Mouse (Mus musculus) gastrocnemius, postnatal 14 days (tissue): ENCODE results near the gene Tbx1. TPM values are rescaled to one million over a fixed set of nuclear protein-coding genes. Genes with fewer than 3 reads are reported as not detected.

Source experiments
- DNase-seq: peaks from one replicate; pipeline ENCODE4 v3.0.0; 2021; ENCODE audit warnings: mixed read lengths
- intact Hi-C: fragments of 180-260 bp; cut with DNase I; formaldehyde crosslinking; loops from one replicate; pipeline ENCODE4 v1.15.1; 2025; ENCODE audit warnings: low total_unique reads
- total RNA-seq, 2 experiments: library from RNA; stranded (reverse); gene quantifications; 2 replicates each; pipeline ENCODE4 v1.2.3; 2021

Gene Tbx1
- total RNA-seq, 2 experiments from 2014 or later, result 0.78 to 3.1 TPM

DNA sequence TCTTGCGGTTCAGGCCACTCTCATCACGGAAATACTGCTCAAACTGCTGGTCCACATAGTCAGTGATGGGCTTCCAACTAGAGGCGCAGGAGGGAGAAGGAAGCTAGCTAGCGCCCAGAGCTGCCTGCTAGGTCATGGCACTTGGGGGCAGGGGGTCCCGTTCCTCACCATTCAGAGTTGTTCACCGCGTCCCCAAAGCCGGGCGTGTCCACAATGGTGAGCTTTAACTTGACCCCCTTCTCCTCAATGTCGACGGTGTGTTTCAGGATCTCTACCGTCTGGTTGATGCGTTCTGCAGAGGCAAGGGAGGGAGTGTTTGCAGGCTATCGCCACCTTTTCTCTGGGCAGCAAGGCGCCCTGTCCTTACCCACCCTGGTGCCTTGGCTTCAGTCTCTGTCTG is 34.2 kb upstream of the Tbx1 start:
- intact Hi-C loops, result loop anchor here (5.0 kb wide), 1 partner anchor 173 kb away; no protein-coding TSS in a partner anchor
- DNase-seq, result no peak

DNA sequence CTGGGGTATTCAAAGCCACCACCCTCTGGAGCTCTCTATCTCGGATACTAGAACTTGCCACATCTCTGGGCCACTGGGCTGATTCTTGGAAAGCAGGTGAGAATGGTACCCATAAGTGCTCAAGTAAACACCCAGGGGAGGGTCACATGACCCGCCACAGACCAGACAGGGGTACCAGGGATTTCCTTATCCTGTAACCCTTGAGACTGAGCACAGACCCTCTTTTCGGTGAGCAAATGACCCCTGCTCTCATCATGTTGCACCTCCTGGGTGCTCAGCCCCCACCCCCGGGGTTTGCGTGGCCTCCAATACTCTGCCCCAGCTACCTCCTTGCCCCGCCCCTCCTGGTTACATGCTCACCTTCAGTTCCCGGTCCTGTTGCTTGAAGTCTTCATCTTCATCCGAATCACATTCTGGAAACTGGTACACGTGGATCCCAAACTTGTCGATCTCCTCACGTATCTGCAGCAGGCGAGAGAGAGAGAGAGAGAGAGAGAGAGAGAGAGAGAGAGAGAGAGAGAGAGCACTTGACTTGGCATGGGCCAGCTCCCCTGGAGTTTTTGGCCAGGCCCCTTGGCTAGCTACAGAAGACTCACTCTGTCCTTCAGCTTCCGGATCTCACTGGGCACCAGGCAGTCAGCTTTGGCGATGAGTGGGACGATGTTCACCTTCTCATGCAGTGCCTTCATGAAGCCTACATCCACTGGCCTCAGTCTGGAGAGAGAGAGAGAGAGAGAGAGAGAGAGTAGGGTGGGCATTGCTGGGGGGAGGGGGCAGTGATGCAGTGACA is 33.5 kb upstream of the Tbx1 start:
- no peak for DNase-seq
- intact Hi-C loops, result no loop called here

DNA sequence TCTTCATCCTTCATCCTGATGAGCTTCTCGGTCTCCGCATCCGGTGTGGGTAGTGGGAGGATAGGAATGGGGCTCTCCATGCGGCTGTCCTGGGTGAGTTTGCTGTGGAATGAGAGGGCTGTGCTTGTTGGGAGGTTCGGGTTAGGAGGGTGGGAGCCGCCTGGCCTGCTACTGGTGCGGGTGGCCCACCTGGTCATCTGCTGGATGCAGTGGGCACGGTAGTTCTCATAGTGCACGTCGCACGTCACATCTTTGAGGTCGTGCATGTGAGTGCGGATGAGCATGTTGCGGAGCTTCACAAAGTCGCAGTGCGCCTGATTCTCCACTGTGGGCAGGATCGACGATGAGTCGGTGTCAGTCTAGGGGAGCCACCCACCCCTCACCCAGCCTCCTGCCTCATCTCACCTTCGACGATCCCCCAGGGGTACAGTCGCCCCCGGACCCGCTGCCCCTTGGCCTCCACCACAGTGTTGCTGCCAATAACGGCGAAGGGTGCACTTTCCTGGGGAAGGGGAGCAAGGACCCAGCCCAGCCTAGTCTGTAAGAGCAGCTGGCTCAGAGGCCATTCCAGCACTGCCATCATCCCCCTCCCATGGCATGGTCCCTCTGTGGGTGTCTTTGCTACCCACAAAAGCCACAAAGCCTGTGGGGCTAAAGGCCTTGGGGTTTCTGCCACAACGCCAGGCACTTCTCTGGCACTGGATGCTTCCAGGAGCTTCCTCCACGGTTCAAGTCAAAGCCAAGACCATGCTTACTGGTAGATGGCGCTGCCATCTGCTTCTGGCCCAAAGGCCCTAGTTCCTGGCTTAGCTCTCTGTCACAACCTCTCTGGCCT is 32.7 kb upstream of the Tbx1 start:
- no peak for DNase-seq
- intact Hi-C loops, result no loop called here

DNA sequence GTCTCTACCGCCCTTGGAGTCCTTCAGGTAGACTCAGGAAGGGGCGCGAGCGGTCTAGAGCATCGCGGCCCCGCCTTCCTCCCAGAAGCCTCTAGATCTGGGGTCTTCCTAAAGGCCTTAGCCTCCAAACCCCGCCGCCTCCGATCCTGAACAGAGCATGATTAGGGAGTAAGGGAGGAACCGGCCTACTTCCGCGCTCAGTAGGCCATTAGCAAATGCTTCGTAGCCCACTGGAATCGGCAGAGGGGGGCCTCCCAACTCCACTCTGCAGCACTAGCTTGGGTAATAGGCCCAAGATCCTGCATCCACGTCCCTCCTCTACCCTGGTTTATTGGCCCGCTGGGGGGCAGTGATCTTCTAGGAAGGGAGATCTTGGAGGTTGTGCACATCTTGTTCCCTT is 31.5 kb upstream of the Tbx1 start, which contains the start of gene Gp1bb:
TSS of gene Gp1bb (minus strand) at position 385 of the 400 bp plus-strand sequence.
- intact Hi-C loops, result no loop called here
- no peak for DNase-seq

DNA sequence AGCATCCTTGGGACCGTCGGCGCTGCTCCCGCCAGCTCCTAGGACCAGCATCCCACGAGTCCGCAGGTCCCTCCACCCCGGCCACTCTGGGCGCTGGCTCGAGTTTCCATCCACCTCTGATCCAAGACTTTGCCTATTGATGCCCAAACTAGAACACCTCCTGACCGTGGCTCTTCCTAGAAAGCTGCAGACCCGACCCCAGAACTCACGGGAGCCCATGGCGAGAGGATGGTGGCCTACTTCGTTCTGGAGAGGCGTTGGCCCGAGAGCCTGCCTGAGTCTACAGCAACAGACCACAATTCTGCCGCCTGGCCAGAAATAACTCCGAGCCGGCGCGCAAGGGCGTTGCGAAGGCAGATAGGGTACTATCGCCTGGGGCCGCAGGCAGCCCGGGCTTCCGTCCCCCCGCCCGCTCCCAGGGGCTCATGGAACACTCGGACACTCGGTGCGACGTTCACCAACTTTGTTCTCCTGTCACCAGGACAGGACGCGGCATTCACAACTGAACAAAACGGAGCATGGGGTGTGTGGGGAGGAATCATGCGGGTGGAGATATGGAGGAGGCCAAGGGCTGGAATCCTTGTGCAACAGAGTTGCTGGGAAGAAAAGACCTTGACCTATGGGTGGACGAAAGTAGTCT is 31.0 kb upstream of the Tbx1 start:
- DNase-seq, result no peak
- intact Hi-C loops, result no loop called here

DNA sequence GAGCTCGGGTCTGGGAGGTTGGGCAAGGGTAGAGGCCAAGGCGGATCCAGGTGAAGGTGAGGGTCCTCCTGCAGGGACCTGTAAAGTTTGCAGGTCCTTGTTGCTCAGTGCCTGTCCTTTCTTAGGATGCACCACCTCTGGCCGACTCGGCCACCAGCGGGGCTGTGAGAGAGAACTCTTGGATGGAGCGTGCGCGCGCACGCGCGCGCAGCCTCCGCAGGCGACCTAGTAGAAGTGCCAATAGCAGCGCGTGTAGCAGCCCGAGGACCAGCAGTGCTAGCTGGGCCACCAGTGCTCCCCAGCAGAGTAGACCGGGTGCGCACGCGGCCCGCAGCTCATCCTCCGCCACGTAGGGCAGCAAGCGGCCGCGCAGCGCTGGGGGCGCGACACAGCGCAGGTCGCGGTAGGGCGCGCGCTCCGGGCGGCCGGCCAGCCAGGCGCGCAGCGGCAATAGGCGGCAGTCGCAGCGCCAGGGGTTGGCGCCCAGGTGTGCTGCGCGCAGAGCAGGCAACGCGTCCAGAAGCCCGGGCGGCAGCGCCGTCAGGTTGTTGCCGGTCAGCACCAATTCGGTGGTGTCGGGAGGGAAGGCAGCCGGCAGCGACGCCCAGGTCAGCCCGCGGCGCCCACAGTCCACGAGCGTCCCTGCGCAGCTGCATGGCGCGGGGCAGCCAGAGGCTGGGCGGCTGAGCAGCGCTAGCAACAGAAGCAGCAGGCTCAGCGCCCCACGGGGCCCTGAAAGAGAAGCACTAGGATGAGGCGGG is 30.3 kb upstream of the Tbx1 start:
- intact Hi-C loops, result no loop called here
- no peak for DNase-seq

DNA sequence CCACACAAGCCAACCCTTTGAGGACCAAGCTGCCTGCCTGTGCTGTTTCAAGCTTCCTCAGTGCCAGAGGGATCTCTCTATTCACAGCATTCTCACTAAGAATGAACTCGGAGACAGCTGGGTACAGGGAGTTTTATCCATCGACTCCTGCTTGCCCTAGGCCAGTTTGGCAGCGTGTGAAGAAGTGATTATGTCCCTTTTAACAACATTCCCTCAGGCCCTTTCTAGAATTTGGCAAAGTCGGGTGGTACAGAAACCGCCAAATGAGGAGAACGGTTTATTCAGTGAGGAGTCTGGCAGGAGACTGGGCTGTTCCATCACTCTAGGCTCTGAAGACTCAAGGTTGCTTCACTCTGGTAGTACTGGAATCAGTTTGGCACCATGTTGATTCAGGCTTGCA is 29.7 kb upstream of the Tbx1 start:
- no peak for DNase-seq

DNA sequence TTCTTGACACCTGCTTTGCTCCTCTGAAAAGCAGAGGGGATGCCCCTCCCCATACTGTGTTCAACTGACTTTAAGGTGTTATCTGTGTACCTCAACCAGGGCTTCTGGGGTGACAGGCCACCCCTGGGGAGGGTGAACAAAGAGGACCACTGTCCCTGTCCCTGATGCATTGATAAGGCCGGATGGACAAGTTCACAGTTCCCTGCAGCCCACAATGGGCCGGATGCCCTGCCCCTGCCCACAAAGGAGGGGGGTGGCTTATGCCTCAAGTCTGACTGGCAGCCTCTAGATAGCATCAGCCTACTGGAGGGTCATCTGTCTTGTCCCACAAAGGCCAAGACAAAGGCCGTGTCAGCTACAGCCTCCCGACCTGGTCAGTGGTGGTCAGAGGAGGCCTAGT is 28.6 kb upstream of the Tbx1 start:
- intact Hi-C loops, result loop anchor here (2.0 to 10.0 kb wide), 2 partner anchors 178 to 274 kb away; partner anchors contain the start of genes Arvcf and Tango2

More for the DNA sequence above, 29.7 kb upstream of the Tbx1 start:
- intact Hi-C loops, result no loop called here

DNA sequence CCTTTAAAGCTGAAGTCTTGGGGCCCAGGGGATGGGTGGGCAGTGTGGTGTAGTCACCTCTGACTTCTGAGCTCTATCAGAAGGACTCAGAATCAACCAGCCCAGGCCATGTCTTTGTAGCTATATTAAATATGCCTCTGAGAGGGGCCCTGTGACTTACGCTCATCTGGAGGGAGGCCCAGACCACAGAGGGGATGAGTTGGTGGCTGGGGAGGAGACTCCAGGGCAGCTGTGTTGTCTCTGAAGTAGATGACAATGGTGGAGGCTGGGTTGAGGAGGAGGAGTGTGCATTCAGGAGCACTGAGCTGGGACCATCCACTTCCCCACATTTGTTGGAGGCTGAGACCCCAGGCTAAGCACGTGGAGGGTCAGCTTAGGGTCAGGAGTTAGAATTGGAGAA is 27.8 kb upstream of the Tbx1 start:
- intact Hi-C loops, result loop anchor here (2.0 to 10.0 kb wide), 2 partner anchors 177 to 273 kb away; partner anchors contain the start of genes Arvcf and Tango2
- DNase-seq, result no peak

More for the DNA sequence above, 28.6 kb upstream of the Tbx1 start:
- DNase-seq, result no peak

DNA sequence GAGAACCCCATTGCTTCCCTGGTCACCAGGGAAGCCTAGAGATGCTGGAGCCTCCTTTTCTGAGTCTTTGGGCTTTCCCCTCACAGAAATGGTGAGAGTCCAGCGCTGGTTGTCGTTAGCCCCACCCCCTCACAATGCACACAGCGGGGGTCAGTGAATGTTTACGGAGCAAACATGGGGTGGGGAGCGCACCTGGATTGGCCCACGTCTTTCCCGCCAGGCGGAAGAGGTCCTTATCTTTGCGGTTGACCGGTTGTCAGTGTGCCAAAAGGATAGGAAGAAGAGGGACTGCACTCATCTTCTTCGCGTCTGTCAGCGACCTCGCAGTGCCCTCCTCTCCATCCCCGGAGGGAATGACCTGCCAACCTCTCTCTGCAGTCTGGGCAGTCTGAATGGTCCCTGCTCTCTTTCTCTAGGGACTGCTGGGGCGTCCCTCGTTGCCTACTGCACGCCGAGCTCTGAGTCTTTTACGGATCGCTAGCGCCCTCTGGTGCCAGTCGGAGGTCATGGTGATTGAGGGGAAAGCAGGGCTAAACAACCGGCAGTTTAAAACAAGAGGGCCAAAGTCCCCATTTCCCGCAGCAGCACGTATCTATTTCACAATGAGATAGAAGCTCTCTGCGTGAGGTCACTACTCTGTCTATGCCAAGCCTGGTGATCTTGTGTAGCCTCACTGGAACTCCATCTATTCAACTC is 27.0 kb upstream of the Tbx1 start:
- DNase-seq, result peak; percentile 83
- intact Hi-C loops, result loop anchor here (2.0 to 10.0 kb wide), 2 partner anchors 177 to 273 kb away; partner anchors contain the start of genes Arvcf and Tango2

DNA sequence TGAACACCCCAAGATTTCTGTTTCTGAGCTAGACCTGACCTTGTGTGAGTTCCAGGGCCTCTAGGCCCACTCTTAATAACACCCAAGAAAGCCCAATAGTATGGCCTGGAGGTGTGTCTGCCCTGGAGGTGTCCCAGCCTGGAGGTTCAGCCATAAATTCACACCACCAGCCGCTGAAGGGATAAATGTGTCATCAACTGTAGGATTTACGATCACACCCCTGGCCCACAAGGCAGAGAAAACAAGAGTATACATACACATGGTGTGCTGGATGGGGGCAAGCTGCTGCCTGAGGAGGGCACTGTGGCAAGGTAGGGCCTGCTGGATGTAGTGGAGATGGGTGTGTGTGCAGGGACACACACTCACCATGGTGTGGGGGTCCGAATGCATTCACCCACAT is 22.8 kb upstream of the Tbx1 start:
- intact Hi-C loops, result loop anchor here (10.0 kb wide), 1 partner anchor 268 kb away; the partner anchor contains the start of genes Arvcf and Tango2
- DNase-seq, result no peak

DNA sequence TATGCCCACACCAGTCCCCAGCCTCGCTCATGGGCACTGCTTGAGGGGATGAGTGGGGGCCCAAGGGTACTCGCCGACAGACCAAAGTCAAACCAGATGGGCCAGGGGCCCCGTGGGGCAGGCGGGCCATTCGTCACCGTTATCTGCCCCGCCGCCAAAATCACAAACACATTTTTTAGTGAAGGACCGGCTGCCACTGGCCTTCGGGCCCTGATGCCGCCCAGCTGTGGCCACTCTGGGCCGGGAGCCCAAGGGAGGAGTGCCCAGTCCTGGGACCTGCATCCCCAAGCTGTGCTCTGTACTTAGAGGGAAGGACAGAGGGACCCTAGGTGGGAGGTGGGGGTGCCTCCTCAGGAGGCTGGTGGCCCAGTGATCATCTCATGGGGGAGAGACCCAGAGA is 21.3 kb upstream of the Tbx1 start:
- intact Hi-C loops, result loop anchor here (10.0 kb wide), 1 partner anchor 267 kb away; the partner anchor contains the start of genes Arvcf and Tango2
- no peak for DNase-seq

DNA sequence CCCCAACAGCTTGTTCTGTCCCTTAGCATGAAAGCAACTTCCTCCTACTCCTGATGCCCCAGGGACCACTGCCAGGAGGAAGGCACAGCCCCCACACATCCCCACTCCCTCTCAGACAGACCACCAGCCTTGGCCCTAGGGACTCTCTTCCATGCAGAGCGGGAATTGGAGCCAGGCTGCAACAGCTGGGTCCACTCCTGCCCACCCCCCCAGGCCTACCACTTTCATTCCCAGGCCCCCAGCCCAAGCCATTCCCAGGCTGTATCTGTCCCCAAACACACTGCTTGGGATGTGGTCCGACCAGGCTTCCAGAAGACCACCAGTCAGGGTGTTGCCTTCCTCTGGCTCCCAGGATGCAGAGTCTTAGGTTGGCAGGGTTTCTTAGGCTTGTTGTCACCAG is 18.6 kb upstream of the Tbx1 start:
- intact Hi-C loops, result no loop called here
- no peak for DNase-seq

DNA sequence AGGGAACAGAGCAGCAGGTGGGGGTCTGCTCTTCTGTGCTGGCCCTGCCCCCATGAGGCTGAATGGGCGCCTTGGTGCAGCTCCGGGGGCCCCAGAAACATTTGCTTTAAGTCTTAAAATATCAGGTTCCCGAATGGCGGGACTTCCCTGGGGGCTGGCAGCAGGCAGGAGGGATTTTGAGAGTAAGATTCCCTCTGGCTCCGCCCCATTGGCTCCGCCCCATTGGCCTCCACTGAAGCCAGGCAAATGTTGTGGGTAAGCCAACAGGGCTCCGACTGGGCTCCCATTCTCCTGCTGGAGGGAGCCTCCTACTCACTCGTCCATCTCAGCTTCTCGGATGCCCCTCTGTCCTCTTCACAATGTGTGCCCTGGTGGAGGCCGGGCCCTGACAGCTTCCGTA is 17.8 kb upstream of the Tbx1 start:
- DNase-seq, result peak; percentile 59
- intact Hi-C loops, result no loop called here

DNA sequence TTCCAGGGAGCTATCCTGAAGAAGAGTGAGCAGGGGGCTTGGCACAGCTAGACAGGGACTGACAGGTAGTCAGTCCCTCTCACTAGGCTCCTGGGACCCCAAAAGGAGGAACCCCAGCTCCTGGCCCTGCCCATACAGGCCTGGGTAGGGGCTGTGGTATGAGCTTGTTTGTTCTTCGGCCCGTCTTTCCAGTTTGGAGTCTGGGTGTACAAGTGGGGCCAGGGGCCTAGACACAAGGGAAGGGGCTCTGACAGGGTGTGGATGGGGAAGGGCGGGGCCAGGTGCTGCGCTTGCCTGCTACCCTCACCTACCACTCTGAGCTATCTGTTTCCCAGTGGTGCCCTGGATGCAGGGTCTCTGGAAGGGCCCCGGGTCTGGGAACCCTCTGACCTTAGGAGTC is 15.2 kb upstream of the Tbx1 start:
- intact Hi-C loops, result no loop called here
- DNase-seq, result no peak

DNA sequence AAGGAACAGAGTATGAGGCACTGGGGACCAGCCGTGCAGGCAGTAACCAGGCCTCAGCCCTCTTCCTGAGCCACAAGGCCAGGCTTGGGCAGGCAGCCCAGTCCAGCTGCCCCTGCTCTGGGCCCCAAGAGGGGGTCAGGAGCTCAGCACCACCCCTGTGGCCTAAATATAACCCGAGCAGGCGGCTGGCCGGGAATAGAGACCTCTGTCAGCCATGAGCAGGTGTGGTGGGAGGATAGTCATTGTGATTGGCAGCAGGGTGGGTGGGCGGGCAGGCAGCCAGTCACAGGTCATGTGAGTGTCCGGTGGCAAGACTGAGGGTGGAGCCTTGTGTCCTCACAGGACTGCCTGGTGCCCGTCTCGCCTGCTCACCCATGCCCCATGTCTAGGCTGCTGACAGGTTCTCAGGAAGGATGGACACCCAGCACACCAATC is 13.8 kb upstream of the Tbx1 start:
- intact Hi-C loops, result no loop called here
- DNase-seq, result peak; percentile 85

DNA sequence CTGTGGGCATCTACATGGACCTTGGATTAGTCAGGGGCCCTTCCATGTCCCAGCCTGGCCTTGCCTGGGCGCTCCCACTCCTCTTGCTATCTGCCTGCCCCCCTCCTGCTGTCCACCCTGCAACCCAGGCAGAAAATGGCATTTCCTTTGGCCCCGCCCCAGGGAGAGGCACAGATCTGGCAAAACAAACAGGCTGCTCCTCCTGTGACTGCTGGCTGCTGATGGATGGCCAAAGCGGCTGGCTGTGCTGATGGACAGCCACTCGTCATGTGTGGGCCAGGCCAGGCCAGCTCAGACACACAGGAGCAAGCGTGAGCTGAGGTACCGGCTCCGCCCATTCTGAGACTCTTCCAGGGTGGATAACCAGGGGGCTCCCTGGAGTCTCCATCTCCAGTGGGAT is 11.0 kb upstream of the Tbx1 start:
- peak; percentile 47 for DNase-seq
- intact Hi-C loops, result no loop called here

DNA sequence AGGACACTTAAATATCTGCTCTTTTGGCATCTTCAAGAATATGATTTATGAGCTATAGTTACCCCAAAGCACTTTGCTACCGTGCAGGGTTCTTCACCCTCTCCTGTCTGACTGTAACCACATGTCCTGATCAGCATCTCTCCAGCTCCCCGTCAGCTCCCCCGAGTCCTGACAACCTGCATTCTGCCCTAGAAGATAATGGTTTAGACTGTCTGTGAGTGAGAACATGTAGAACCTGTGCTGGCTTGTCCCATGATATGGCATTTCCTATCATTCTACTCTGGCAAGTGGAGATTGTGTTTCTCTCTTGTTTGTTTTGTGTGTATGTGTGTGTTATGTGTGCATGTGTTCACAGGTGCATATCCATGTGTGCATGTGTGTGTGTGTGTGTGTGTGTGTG is 7.5 kb upstream of the Tbx1 start:
- intact Hi-C loops, result no loop called here
- no peak for DNase-seq
